Mouse (Mus musculus) brain, embryonic 14.5 days (tissue): Measurements from ENCODE around the gene Tk1.

ENCODE experiments used
- CTCF ChIP-seq: fragments of 200-500 bp; IDR thresholded peaks from 2 replicates; pipeline ENCODE4 v1.5.1; 2012; ENCODE audit warnings: inconsistent platforms, mild to moderate bottlenecking, moderate library complexity, borderline replicate concordance; ENCODE audit not compliant: insufficient read depth, insufficient read length; ENCODE audit errors: extremely low read depth
- POLR2A ChIP-seq: fragments of 200-500 bp; IDR thresholded peaks from 2 replicates; pipeline ENCODE4 v1.6.1; 2012; ENCODE audit warnings: mild to moderate bottlenecking, inconsistent platforms, borderline replicate concordance; ENCODE audit not compliant: poor library complexity, insufficient read depth, insufficient read length, severe bottlenecking; ENCODE audit errors: extremely low read depth

GRCm38 (mm10) chr11:117828149-117828887 lies 2.4 kb upstream of the Tk1 start:
- TF ChIP-seq CTCF (no peak), POLR2A (no peak)
